Mouse (Mus musculus): ENCODE measurements around the gene Bcl2a1b.

GRCm38 (mm10) chr9:89253400-89253799 is 54.4 kb downstream of the Bcl2a1b start:
- TF ChIP-seq CTCF (conservative IDR thresholded peaks at IDR 0.05; ENCODE audit: insufficient read depth, insufficient read length, low read depth, low read length) (no peak), POLR2A (IDR thresholded peaks at IDR 0.05; ENCODE audit: low read depth, low read length) (no peak)
